Mouse (Mus musculus): ENCODE data around the gene Medag. TPM values are rescaled to one million over a fixed set of nuclear protein-coding genes. Genes with fewer than 3 reads are reported as not detected.
A peak's percentile ranks its signal among the peaks of the same experiment; 100 is the strongest.

Medag gene
- polyA plus RNA-seq, 1 experiment = 0.37 TPM

GRCm38 (mm10) chr5:149401446-149401975 lies 10.0 kb upstream of the Medag start:
- TF ChIP-seq CTCF (IDR thresholded peaks at IDR 0.05; ENCODE audit: control insufficient read depth, insufficient read depth, insufficient replicate concordance, low read depth, low read length) (no peak), POLR2A (IDR thresholded peaks at IDR 0.05; ENCODE audit: control insufficient read depth, low read depth, low read length) (no peak)
- Histone ChIP-seq H3K27me3 (ENCODE audit: control insufficient read depth, insufficient read depth, low read length) (no peaks in the 10 kb centered on the region), H3K4me1 (ENCODE audit: control insufficient read depth, insufficient read depth, low read length) (peaks cover 2% of the 10 kb centered on the region), H3K4me3 (ENCODE audit: control insufficient read depth, low read depth, low read length) (peak overlapping the region; percentile 15; the same call in 1 of the 2 replicates), H3K36me3 (ENCODE audit: control insufficient read depth, insufficient read depth, low read length) (no peaks in the 10 kb centered on the region), H3K27ac (ENCODE audit: control insufficient read depth, insufficient read depth, low read depth, low read length) (no peak overlapping the region)

GRCm38 (mm10) chr5:149402029-149402428 lies 9.5 kb upstream of the Medag start:
- H3K27ac ChIP-seq (ENCODE audit: control insufficient read depth, insufficient read depth, low read depth, low read length) = no peak overlapping the region
- no peaks in the 10 kb centered on the region for H3K27me3 ChIP-seq (ENCODE audit: control insufficient read depth, insufficient read depth, low read length)
- no peaks in the 10 kb centered on the region for H3K36me3 ChIP-seq (ENCODE audit: control insufficient read depth, insufficient read depth, low read length)
- peaks cover 2% of the 10 kb centered on the region for H3K4me1 ChIP-seq (ENCODE audit: control insufficient read depth, insufficient read depth, low read length)
- TF ChIP-seq POLR2A (IDR thresholded peaks at IDR 0.05; ENCODE audit: control insufficient read depth, low read depth, low read length) (no peak), CTCF (IDR thresholded peaks at IDR 0.05; ENCODE audit: control insufficient read depth, insufficient read depth, insufficient replicate concordance, low read depth, low read length) (no peak)
- no peak overlapping the region; the same call in 1 of the 2 replicates for H3K4me3 ChIP-seq (ENCODE audit: control insufficient read depth, low read depth, low read length)

- H3K4me1 ChIP-seq (ENCODE audit: control insufficient read depth, insufficient read depth, low read length) = peaks cover 2% of the 10 kb centered on the region
- no peaks in the 10 kb centered on the region for H3K27me3 ChIP-seq (ENCODE audit: control insufficient read depth, insufficient read depth, low read length)
- H3K4me3 ChIP-seq (ENCODE audit: control insufficient read depth, low read depth, low read length) = no peak overlapping the region
- no peaks in the 10 kb centered on the region for H3K36me3 ChIP-seq (ENCODE audit: control insufficient read depth, insufficient read depth, low read length)
- TF ChIP-seq POLR2A (IDR thresholded peaks at IDR 0.05; ENCODE audit: control insufficient read depth, low read depth, low read length) = no peak
- no peak for TF ChIP-seq CTCF (IDR thresholded peaks at IDR 0.05; ENCODE audit: control insufficient read depth, insufficient read depth, insufficient replicate concordance, low read depth, low read length)
- no peak overlapping the region for H3K27ac ChIP-seq (ENCODE audit: control insufficient read depth, insufficient read depth, low read depth, low read length)
Measured at GRCm38 (mm10) chr5:149403386-149403785, 8.2 kb upstream of the Medag start.

GRCm38 (mm10) chr5:149404710-149405109 lies 6.8 kb upstream of the Medag start:
- H3K36me3 ChIP-seq (ENCODE audit: control insufficient read depth, insufficient read depth, low read length) = no peaks in the 10 kb centered on the region
- H3K27ac ChIP-seq (ENCODE audit: control insufficient read depth, insufficient read depth, low read depth, low read length) = no peak overlapping the region
- no peaks in the 10 kb centered on the region for H3K27me3 ChIP-seq (ENCODE audit: control insufficient read depth, insufficient read depth, low read length)
- H3K4me3 ChIP-seq (ENCODE audit: control insufficient read depth, low read depth, low read length) = no peak overlapping the region
- H3K4me1 ChIP-seq (ENCODE audit: control insufficient read depth, insufficient read depth, low read length) = peaks cover 2% of the 10 kb centered on the region
- TF ChIP-seq POLR2A (IDR thresholded peaks at IDR 0.05; ENCODE audit: control insufficient read depth, low read depth, low read length) (no peak), CTCF (IDR thresholded peaks at IDR 0.05; ENCODE audit: control insufficient read depth, insufficient read depth, insufficient replicate concordance, low read depth, low read length) (peak; percentile 52; the same call in 1 of the 2 replicates)

GRCm38 (mm10) chr5:149406791-149407276 lies 4.7 kb upstream of the Medag start:
- TF ChIP-seq CTCF (IDR thresholded peaks at IDR 0.05; ENCODE audit: control insufficient read depth, insufficient read depth, insufficient replicate concordance, low read depth, low read length) (no peak), POLR2A (IDR thresholded peaks at IDR 0.05; ENCODE audit: control insufficient read depth, low read depth, low read length) (no peak)
- Histone ChIP-seq H3K4me1 (ENCODE audit: control insufficient read depth, insufficient read depth, low read length) (peaks cover 8% of the 10 kb centered on the region), H3K27ac (ENCODE audit: control insufficient read depth, insufficient read depth, low read depth, low read length) (no peak overlapping the region), H3K27me3 (ENCODE audit: control insufficient read depth, insufficient read depth, low read length) (no peaks in the 10 kb centered on the region), H3K36me3 (ENCODE audit: control insufficient read depth, insufficient read depth, low read length) (no peaks in the 10 kb centered on the region), H3K4me3 (ENCODE audit: control insufficient read depth, low read depth, low read length) (no peak overlapping the region)

GRCm38 (mm10) chr5:149409502-149409901 lies 2.0 kb upstream of the Medag start:
- Histone ChIP-seq H3K4me3 (ENCODE audit: control insufficient read depth, low read depth, low read length) (no peak overlapping the region), H3K4me1 (ENCODE audit: control insufficient read depth, insufficient read depth, low read length) (peaks cover 8% of the 10 kb centered on the region), H3K27me3 (ENCODE audit: control insufficient read depth, insufficient read depth, low read length) (no peaks in the 10 kb centered on the region), H3K27ac (ENCODE audit: control insufficient read depth, insufficient read depth, low read depth, low read length) (no peak overlapping the region), H3K36me3 (ENCODE audit: control insufficient read depth, insufficient read depth, low read length) (no peaks in the 10 kb centered on the region)
- no peak for TF ChIP-seq CTCF (IDR thresholded peaks at IDR 0.05; ENCODE audit: control insufficient read depth, insufficient read depth, insufficient replicate concordance, low read depth, low read length)
- no peak for TF ChIP-seq POLR2A (IDR thresholded peaks at IDR 0.05; ENCODE audit: control insufficient read depth, low read depth, low read length)

GRCm38 (mm10) chr5:149412194-149412575 lies 636 bp downstream of the Medag start:
- TF ChIP-seq POLR2A (IDR thresholded peaks at IDR 0.05; ENCODE audit: control insufficient read depth, low read depth, low read length) (no peak), CTCF (IDR thresholded peaks at IDR 0.05; ENCODE audit: control insufficient read depth, insufficient read depth, insufficient replicate concordance, low read depth, low read length) (no peak)

More at GRCm38 (mm10) chr5:149412194-149412575, 636 bp downstream of the Medag start:
- Histone ChIP-seq H3K4me1 (ENCODE audit: control insufficient read depth, insufficient read depth, low read length) (peaks cover 8% of the 10 kb centered on the region), H3K27me3 (ENCODE audit: control insufficient read depth, insufficient read depth, low read length) (no peaks in the 10 kb centered on the region), H3K36me3 (ENCODE audit: control insufficient read depth, insufficient read depth, low read length) (no peaks in the 10 kb centered on the region), H3K4me3 (ENCODE audit: control insufficient read depth, low read depth, low read length) (peak overlapping the region; percentile 33), H3K27ac (ENCODE audit: control insufficient read depth, insufficient read depth, low read depth, low read length) (no peak overlapping the region)
